9 mouse cellular contexts compared by ENCODE assay signal in the genomic region with DNA sequence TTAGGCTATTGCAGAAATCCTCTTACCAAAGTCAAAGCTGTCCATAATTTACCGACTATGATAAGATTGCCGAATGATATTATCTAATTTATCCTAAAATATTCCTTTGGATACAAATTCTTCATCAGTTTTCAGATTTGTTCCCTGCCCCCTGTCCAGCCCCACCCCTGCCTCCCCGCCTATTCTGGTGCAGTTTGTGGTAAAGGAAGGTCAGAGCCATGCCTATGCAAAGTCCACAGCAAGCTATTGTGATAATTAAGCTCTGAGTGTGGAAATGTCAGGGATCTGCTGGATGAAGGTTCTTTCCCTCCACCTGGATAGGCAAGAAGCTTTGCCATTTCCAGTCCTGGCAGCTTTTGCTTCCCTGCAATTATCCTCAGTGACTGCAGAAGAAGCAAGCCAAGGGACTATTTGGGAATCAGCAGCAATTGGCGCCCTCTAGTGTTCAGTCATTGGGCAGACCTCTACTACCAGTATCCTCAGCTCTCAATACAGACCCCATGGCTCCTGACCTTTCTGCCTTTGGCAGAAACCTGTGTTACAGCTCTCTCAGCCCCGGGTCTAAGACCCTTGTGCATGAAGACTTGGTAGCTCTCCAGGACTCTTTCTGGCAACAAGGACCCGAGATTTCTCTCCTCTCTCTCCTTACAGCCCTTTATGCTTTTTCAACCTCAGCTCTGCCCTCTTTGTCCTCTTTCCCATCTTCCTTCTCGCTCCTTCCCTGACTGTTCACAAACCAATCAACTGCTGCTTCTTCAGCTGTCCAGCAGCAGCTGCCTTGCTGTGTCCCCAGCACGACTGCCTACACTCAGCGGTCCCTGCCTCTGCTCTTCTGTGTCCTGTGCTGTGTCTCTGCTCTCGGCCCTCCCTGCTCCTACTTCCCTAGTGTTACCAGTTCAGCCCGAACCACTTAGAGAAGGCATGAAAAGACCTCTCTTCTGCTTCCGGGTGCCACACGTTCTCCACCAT. TPM values are rescaled to one million over a fixed set of nuclear protein-coding genes. Genes with fewer than 3 reads are reported as not detected.
DNase-seq lines count a peak whose midpoint lies in the region; ATAC-seq and TF ChIP-seq lines count a peak whose summit lies in the region.
"Not testable (repeated sequence)": the region's sequence is repeated elsewhere in the genome, so short reads cannot be mapped to it uniquely, and the experiment has no call there.
"Had no signal": no experiment of that assay in that cellular context is flagged by ENCODE, and none has a peak within 500 bp of the region (broad histone marks: within the 10 kb centered on the region; RNA-seq: fewer than 3 reads in every experiment).

No protein-coding gene starts in this region.

- DNase-seq in ES-E14 (ENCODE audit: low read depth, low spot score) = peak; percentile 49
- DNase-seq in cerebellum, adult 2 months = peak; percentile 55 to 62
- peak; percentile 61 for DNase-seq in forelimb bud, embryonic 11.5 days (ENCODE audit: low read depth, low spot score)
- DNase-seq in layer of hippocampus, adult 9-10 months (ENCODE audit: low spot score) = peak; percentile 26
- peak; percentile 29 to 58 for DNase-seq in lung, adult 18-20 months

- ATAC-seq in hindbrain, embryonic 12.5 days (ENCODE audit: low FRiP score) = peak; percentile 85
- ATAC-seq in neural tube, embryonic 13.5 days (ENCODE audit: low read depth) = peak; percentile 95

- H3K4me3 ChIP-seq in ES-E14 (ENCODE audit: insufficient read depth in 1 of 2, low read depth in 1 of 2, low read length in 2 of 2, poor library complexity in 1 of 2, severe bottlenecking in 1 of 2) = peak overlapping the region in 1 of 2 experiments; percentile 17; a peak in 1 of 4 replicates
- not testable (repeated sequence) for H3K4me3 ChIP-seq in cerebellum, adult 2 months (replicated peaks; ENCODE audit: insufficient read depth, low read depth, low read length); hindbrain, embryonic 12.5 days; neural tube, embryonic 13.5 days; testis, adult 2 months (ENCODE audit: control insufficient read depth, low read depth, low read length)

- in situ Hi-C loops in ES-E14 (cut with MboI; ENCODE audit: low sequenced_read_pairs in 2 of 2, unreplicated experiment in 2 of 2) = not testable (repeated sequence)

- TF ChIP-seq POLR2A in cerebellum, adult 2 months (IDR thresholded peaks at IDR 0.05; ENCODE audit: borderline replicate concordance, insufficient read depth, low read length); testis, adult 2 months (IDR thresholded peaks at IDR 0.05; ENCODE audit: control insufficient read depth, low read depth, low read length): not testable (repeated sequence)

- WGBS in cerebellum, adult 2 months = 54% methylated on average over 13 of the region's 13 CpGs
- WGBS in hindbrain, embryonic 12.5 days = 59% methylated on average over 13 of the region's 13 CpGs
- 60% methylated on average over 13 of the region's 13 CpGs for WGBS in neural tube, embryonic 13.5 days

- H3K9ac ChIP-seq in ES-E14 (ENCODE audit: insufficient read depth, low read depth, low read length, poor library complexity, severe bottlenecking); hindbrain, embryonic 12.5 days; neural tube, embryonic 13.5 days: not testable (repeated sequence)

- TF ChIP-seq CTCF in cerebellum, adult 2 months (IDR thresholded peaks at IDR 0.05; ENCODE audit: borderline replicate concordance, insufficient read depth, low read depth, low read length) = peak; percentile 62; the same call in 1 of the 2 replicates
- peak; percentile 25; the same call in 1 of the 2 replicates for TF ChIP-seq CTCF in testis, adult 2 months (IDR thresholded peaks at IDR 0.05; ENCODE audit: control insufficient read depth, insufficient read depth, insufficient replicate concordance, low read depth, low read length)

- H3K9me3 ChIP-seq in ES-E14 (ENCODE audit: control insufficient read depth, insufficient read depth, low read depth, low read length); hindbrain, embryonic 12.5 days (replicated peaks); neural tube, embryonic 13.5 days: not testable (repeated sequence)

- not testable (repeated sequence) for H3K27ac ChIP-seq in ES-E14 (ENCODE audit: insufficient read depth, low read depth, low read length, poor library complexity, severe bottlenecking); cerebellum, adult 2 months (ENCODE audit: insufficient read depth, low read length); hindbrain, embryonic 12.5 days; neural tube, embryonic 13.5 days (replicated peaks); testis, adult 2 months (ENCODE audit: control insufficient read depth, insufficient read depth, low read depth, low read length)

- not testable (repeated sequence) for H3K4me1 ChIP-seq in ES-E14 (ENCODE audit: control insufficient read depth in 2 of 2, insufficient read depth in 2 of 2, low read length in 2 of 2, poor library complexity in 1 of 2); cerebellum, adult 2 months (ENCODE audit: control insufficient read depth, insufficient read depth, low read length); hindbrain, embryonic 12.5 days; neural tube, embryonic 13.5 days (replicated peaks); testis, adult 2 months (ENCODE audit: control insufficient read depth, insufficient read depth, low read length)

- not testable (repeated sequence) for H3K27me3 ChIP-seq in cerebellum, adult 2 months (ENCODE audit: control insufficient read depth, insufficient read depth, low read length); hindbrain, embryonic 12.5 days; neural tube, embryonic 13.5 days; testis, adult 2 months (ENCODE audit: control insufficient read depth, insufficient read depth, low read length)

- H3K4me2 ChIP-seq in hindbrain, embryonic 12.5 days (replicated peaks); neural tube, embryonic 13.5 days: not testable (repeated sequence)

- H3K36me3 ChIP-seq in ES-E14 (ENCODE audit: control insufficient read depth, insufficient read depth, low read length, poor library complexity, severe bottlenecking); hindbrain, embryonic 12.5 days; neural tube, embryonic 13.5 days; testis, adult 2 months (ENCODE audit: control insufficient read depth, insufficient read depth, low read length): not testable (repeated sequence)

TF ChIP-seq in ES-E14, 5 proteins besides CTCF, POLR2A, EP300 and RAD21:
- 0 out of 2 replicates have a peak, but pooled peaks have one; percentile 41 for TF ChIP-seq ZC3H11A (IDR thresholded peaks at IDR 0.05; ENCODE audit: borderline replicate concordance, low read depth, low read length)
TF ChIP-seq in ES-E14: peak in this region for 1; not testable (repeated sequence) for 4.

RNA-seq across cellular contexts. Expression of a gene that starts 6.7 kb away (rescaled TPM):
- total RNA-seq in ES-E14 (2012; rRNA removed) = not detected in 2 replicates
- not detected in 2 replicates for polyA plus RNA-seq in cerebellum, adult 2 months (2012; rRNA removed)
- not detected in 2 replicates for polyA plus RNA-seq in hindbrain, embryonic 12.5 days (2016; fragmentation: Nextera tagmentation; extraction: Ambion mirVana)
- polyA plus RNA-seq in neural tube, embryonic 13.5 days (2015; fragmentation: Nextera tagmentation; extraction: Ambion mirVana) = not detected in 2 replicates
- 0.19 TPM in 1 of 2 replicates, not detected in the other for polyA plus RNA-seq in testis, adult 2 months (2012; rRNA removed)
- total RNA-seq: adrenal gland, postnatal 25 days had no signal

RNA-seq across cellular contexts. Expression of a gene that starts 32.1 kb away (rescaled TPM):
- not detected in 2 replicates for total RNA-seq in ES-E14 (2012; rRNA removed)
- 0.34 TPM in 1 of 2 replicates, not detected in the other for polyA plus RNA-seq in cerebellum, adult 2 months (2012; rRNA removed)
- not detected in 2 replicates for polyA plus RNA-seq in hindbrain, embryonic 12.5 days (2016; fragmentation: Nextera tagmentation; extraction: Ambion mirVana)
- polyA plus RNA-seq in neural tube, embryonic 13.5 days (2015; fragmentation: Nextera tagmentation; extraction: Ambion mirVana) = not detected in 2 replicates
- polyA plus RNA-seq in testis, adult 2 months (2012; rRNA removed) = 0.10 TPM in 2 replicates

RNA-seq across cellular contexts. Expression of a gene that starts 48.6 kb away (rescaled TPM):
- total RNA-seq in ES-E14 (2012; rRNA removed) = not detected in 2 replicates
- 10.4 and 17.3 TPM in 2 replicates for polyA plus RNA-seq in cerebellum, adult 2 months (2012; rRNA removed)
- not detected in 2 replicates for polyA plus RNA-seq in hindbrain, embryonic 12.5 days (2016; fragmentation: Nextera tagmentation; extraction: Ambion mirVana)
- polyA plus RNA-seq in neural tube, embryonic 13.5 days (2015; fragmentation: Nextera tagmentation; extraction: Ambion mirVana) = 0.91 and 1.4 TPM in 2 replicates
- polyA plus RNA-seq in testis, adult 2 months (2012; rRNA removed) = 0.17 and 0.87 TPM in 2 replicates
- total RNA-seq: adrenal gland, postnatal 25 days had no signal
